Mouse (Mus musculus) granulocyte monocyte progenitor cell, adult 5-6 weeks (primary cell): ENCODE results near the gene Fgfr2. TPM values are rescaled to one million over a fixed set of nuclear protein-coding genes. Genes with fewer than 3 reads are reported as not detected.

Experiments
- ATAC-seq: replicated peaks from 2 replicates; pipeline ENCODE4 v1.8.0; 2016; ENCODE audit warnings: mild to moderate bottlenecking, moderate TSS enrichment, inconsistent platforms; ENCODE audit not compliant: poor library complexity, severe bottlenecking
- total RNA-seq, 2 experiments: library from RNA; stranded (forward) in 1 of 2; stranded (reverse) in 1 of 2; fragments of 200-712, 200-1000 nt in 1 of 2; fragments of >200 nt in 1 of 2; fragmentation: Nextera tagmentation in 1 of 2; gene quantifications; 2 replicates each; pipeline ENCODE4 v1.2.3; 2014 to 2017

Gene Fgfr2
- total RNA-seq, 2 experiments from 2014 or later, result not detected

DNA sequence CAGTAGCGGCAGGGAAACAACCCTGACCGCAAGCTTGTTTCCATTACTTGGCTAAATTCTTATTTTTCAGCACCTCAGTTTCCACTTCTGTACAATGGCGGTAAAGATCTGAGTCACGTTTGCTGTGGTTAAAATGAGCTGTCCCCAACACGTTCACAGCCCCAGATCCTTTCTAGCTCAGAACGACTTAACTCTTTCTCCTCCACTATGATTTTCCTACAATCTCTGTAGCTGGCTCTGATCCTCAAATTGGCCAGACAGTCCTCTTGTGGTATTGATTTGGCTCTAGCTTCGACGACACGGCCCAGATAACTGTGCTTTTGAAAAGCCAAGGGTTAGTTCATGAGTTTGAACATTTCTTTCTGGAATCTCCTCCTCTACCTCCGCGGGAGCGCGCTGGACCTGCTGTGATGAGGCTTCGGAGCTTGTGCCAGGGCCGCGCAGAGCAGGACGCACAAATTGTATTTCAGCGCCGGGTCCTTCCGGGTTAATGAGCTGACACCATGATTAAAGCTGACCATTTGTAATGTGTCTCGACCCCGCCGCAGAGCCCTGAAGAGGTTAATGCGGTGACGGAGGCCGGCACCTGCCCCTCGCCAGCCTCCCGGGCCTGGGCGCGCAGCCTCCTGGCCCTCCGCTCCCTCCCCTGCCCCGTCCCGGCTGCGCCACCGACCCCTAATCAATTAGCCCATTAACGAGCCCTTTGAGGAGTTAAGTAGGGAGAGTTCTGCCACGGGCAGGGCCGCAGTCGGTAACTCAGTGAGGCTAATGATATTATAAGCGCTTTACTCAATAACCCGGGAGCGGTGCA is 1571.0 kb downstream of the Fgfr2 start:
- no peak for ATAC-seq

- no peak for ATAC-seq
These were observed 1571.7 kb downstream of the Fgfr2 start for GRCm38 (mm10) chr7:131551471-131551870.

GRCm38 (mm10) chr7:131548473-131548872 is 1574.7 kb downstream of the Fgfr2 start, which contains the start of gene Hmx2:
TSS of gene Hmx2 (plus strand) at chr7:131548773.
- ATAC-seq, result no peak

DNA sequence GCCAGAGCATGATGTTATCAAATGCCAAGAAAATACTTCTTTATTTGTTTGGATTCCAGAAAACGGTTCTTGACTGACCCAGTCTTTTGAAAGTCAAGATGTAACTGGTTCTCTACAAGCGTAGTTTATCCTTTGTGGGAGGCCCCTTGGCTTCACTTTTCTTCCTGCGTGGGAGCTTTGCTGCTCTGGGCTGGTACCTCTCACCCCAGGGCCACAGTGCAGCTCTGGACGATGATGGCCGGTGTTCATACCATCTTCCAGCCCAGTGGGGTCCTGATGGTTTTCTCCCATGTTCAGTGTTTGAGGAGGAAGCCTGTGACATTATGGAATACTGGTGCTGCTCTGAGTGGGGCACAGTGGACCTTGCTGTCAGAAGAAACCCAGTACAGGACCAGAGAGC is 1575.7 kb downstream of the Fgfr2 start:
- no peak for ATAC-seq

DNA sequence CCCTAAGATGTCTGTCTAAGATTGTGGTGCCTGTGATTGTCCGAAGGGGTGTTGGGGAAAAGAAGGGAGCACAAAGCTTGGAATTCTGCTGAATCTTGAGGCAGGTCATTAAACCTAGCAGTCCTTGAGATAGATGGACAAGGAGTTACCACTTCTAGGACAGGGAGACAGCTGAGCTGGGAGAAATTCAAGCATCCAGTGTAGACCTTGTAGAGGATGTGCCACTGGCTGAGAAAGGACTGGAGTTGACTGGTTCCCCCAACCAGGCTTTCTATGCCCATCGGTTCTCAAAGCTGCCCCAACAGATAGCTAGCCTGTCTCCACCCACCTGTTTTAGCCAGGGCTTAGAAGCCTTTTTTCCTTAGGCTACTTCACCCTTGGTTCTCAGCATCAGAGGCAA is 1576.7 kb downstream of the Fgfr2 start:
- no peak for ATAC-seq

GRCm38 (mm10) chr7:131545701-131546385 is 1577.3 kb downstream of the Fgfr2 start:
- no peak for ATAC-seq

DNA sequence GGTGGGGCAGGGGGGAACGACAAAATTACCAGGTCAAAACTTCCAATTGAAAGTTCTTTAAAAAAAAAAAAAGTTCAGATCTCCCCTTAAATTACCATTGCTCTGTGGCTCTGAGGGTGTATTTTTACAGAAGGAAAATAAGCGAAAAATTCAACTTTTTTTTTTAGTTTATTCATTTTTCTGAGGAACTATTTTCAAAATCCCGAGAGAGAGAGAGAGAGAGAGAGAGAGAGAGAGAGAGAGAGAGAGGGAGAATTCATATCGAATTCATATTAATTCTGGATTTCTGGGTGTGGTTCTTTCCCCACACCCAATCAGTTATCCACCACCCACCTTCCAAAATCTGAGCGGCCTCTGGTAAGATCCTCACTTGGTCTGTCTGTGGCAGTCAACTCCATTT is 1578.3 kb downstream of the Fgfr2 start:
- no peak for ATAC-seq

GRCm38 (mm10) chr7:131543623-131544481 is 1579.3 kb downstream of the Fgfr2 start:
- ATAC-seq, result peak; percentile 14

GRCm38 (mm10) chr7:131542872-131543622 is 1580.1 kb downstream of the Fgfr2 start:
- peak; percentile 8; the same call in 1 of the 2 replicates for ATAC-seq

DNA sequence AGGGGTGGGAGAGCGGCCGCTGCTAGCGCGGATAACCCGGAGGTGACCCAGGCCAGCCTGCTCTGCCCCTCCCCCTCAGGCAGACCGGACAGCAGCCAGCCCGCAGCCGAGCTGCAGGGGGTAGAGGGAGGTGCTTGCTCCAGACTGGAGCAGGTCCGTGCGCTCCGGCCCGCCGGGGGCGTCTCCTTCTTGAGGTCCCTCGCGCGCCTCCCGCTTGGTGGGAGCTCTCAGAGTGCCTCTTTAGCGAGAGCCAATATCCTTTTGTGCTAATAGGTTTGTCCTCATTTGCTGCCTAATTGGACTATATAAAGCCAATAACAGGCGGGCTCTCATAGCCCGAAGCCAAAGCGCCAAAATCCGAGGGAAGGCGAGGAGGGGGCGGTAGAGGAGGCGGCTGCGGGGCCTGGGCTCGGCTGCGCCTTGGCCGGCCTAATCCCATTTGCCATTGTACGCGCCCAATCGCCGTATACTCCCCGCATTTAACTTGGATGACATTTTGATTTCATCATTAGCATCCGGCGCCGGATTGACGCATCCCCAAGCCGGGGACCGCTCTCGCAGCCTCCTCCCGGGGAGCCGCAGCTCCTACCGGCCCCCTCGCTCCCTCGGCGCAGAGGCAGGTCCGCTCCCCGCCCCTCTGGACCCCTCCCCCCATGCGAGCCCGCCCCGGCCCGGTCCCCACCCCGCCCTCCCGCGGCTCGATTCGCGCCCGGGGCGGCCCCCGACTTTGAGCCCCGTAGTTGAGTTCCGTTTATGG is 1580.9 kb downstream of the Fgfr2 start, which contains the start of gene Hmx3:
TSS of gene Hmx3 (plus strand) at position 753 of the 757 bp plus-strand sequence.
- peak; percentile 28 for ATAC-seq

- no peak; the same call in 1 of the 2 replicates for ATAC-seq
These were observed 1581.7 kb downstream of the Fgfr2 start for GRCm38 (mm10) chr7:131541184-131542114.

- peak; percentile 53 for ATAC-seq
These were observed 1583.2 kb downstream of the Fgfr2 start for GRCm38 (mm10) chr7:131539979-131540378.

DNA sequence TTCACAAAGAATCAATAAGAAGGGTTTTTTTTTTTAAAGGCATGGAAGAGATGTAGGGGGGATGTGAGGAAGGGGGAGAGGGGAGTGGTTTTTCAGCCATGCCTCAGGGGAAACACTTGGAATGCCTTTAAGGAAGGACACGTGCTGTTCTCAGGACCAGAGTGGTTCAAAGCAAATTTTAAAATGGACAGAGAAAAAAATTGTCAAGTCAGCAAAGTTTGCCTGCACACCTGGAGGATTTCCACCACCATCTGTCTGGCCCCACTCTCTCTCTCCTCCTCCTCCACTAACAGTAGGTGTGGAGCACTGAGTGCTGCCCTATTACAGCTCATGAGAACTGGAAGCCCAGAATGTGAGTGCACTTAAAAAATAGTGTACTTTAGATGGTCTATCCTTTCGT is 1619.4 kb downstream of the Fgfr2 start:
- ATAC-seq, result no peak

DNA sequence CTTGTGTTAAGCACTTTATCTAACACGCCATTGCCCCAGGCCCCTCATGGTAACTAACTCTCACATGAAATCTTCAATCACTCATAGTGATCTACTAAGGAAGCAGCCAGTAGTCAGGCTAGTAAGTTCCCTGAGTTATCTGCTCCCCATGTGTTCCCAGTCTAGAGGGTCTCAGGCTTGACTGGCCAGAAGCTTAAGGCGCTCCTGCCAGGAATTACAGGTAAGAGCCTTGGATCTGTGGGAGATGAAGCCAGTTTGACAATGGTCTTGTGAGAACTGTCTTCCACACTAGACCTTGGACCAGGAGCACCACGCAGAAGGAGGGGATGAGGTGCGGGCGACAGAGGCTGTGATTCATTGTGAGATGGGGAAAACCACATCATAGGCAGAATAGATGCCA is 1644.7 kb downstream of the Fgfr2 start:
- ATAC-seq, result no peak

- ATAC-seq, result no peak
These were observed 1646.0 kb downstream of the Fgfr2 start for GRCm38 (mm10) chr7:131477140-131477539.

DNA sequence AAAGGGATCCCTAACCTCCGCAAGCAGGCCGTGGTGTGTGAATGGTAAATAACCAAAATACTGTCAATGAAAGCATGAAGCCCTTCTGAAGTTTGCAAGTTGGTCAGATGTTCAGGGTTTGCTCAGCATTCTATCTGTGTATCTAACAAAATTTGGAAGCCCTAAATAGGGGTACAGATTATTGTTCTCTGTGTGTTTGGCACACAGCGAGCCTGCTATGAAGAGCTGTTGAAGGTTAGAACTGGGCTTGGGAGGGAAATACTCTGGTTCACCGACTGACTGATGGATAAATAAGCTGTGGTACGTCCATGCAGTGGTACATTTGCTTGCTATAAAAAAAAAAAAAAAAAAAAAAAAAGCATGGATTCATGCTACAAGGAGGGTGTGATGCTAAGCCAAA is 1651.6 kb downstream of the Fgfr2 start:
- ATAC-seq, result no peak

DNA sequence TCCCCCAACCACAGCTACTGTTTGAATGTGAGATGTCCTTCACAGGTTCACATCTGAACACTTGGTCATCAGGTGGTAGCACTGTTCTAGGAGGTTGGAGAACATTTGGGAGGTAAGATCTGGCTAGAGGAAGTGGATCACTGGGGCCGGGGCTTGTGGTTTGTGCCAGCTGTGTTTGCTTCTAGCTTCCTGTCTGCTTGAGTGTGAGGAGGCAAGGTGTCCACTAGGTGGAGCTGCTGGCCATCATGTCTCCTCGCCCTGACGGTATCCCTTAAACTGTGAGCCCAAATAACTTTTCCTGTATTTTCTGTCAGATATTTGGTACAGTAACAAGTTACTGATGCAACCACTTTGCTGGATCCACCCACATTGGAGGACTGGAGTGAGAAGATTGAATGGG is 1653.6 kb downstream of the Fgfr2 start:
- peak; percentile 88 for ATAC-seq

GRCm38 (mm10) chr7:131467312-131467711 is 1655.8 kb downstream of the Fgfr2 start:
- ATAC-seq, result no peak
